Mouse (Mus musculus) common myeloid progenitor, adult 5-6 weeks (primary cell): ENCODE measurements around the gene Ttc9b. TPM values are rescaled to one million over a fixed set of nuclear protein-coding genes. Genes with fewer than 3 reads are reported as not detected.
"Not testable (repeated sequence)": the region's sequence is repeated elsewhere in the genome, so short reads cannot be mapped to it uniquely, and the experiment has no call there.

Source experiments
- ATAC-seq: replicated peaks from 2 replicates; pipeline ENCODE4 v1.8.0; 2016; ENCODE audit warnings: low read depth, mild to moderate bottlenecking, moderate TSS enrichment, inconsistent platforms; ENCODE audit not compliant: poor library complexity, severe bottlenecking
- total RNA-seq: library from RNA; stranded (forward); fragments of 200-1000, 187-1606 nt; gene quantifications from 2 replicates; pipeline ENCODE4 v1.2.3, GENCODE M21; 2017

Gene Ttc9b
- total RNA-seq, 1 experiment from 2014 or later: not detected

DNA sequence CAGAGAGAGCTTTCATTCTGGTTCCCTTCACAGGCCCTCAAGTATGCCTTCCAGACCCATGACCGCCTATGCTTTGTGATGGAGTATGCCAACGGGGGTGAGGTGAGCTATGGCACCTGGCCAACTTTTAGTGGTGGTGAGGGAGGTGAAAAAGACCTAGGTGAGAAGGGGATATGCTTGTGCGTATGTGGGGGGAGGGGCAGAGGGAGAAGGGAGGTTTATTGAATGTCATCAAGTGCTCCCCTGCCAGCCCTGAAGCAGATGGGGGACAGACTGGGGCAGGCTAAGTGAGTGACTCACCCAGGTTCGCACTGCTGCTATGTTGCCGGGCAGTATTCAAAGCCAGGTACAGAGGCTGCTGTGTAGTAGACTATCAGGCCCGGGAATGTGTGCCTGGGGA is 20.5 kb upstream of the Ttc9b start:
- ATAC-seq: no peak

DNA sequence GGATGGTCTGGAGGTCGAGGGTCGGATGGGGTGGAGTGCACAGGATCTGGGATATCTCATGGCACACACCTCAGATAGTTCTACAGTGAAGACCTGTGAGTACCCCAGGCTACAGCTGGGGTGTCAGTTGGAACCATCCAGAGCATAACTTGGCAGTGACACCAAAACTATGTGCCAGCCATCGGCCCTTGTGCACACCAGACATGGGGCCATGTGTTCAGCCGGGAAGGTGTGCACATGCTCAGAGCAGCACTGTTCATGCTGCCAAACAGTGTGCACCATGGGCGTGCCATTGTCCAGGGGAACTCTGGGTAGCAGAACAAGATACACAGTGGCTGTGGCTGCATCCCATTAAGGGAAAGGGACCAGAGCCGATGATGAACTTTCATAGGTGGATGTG is 19.0 kb upstream of the Ttc9b start:
- no peak for ATAC-seq

DNA sequence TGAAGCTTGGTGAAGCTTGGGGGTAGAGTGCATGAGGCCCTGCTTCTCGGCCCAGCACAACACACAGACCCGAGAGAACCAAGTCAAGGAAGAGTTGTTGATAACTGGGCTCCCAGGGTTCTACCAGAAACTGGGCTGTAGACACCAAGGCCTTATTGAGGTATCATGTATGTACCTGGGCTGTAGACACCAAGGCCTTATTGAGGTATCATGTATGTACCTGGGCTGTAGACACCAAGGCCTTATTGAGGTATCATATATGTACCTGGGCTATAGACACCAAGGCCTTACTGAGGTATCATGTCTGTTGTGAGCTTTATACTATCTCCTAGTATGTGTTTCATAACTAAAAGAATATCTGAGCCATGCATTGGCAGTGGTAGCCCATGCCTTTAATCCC is 18.6 kb upstream of the Ttc9b start:
- not testable (repeated sequence) for ATAC-seq

DNA sequence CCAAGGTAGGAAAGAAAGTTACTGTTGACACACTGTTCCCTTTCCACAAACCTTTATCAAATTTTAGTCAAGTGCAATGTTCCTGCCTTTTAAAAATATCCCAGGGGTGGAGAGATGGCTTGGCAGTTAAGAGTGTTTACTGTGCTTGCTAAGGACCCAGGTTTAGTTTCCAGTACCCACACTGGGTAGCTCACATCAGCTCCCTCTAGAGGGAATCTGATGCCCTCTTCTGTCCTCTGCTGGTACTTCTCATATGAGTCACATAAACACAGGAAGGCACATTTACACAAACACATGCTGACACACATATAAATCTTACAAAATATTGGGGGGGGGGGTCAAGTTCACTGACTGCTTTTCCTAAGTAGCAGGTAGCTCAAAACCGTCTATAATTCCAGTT is 9.2 kb upstream of the Ttc9b start:
- ATAC-seq: 0 out of 2 replicates have a peak, but pooled peaks have one; percentile 25

DNA sequence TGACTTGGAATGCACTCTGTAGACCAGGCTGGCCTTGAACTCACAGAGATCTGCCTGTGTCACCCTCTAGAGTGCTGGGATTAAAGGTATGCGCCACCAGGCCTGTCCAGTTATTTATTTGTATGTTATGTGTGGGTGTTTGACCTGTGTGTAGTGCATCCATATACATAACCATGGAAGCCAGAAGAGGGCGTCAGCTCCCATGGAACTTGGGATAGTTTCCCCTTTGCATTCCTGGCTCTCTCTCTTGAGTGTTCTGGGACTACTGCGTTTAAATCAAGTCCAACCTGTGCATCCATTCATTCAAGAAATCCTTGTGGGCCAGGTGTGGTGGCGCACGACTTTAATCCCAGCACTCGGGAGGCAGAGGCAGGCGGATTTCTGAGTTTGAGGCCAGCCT is 7.2 kb upstream of the Ttc9b start:
- no peak for ATAC-seq

DNA sequence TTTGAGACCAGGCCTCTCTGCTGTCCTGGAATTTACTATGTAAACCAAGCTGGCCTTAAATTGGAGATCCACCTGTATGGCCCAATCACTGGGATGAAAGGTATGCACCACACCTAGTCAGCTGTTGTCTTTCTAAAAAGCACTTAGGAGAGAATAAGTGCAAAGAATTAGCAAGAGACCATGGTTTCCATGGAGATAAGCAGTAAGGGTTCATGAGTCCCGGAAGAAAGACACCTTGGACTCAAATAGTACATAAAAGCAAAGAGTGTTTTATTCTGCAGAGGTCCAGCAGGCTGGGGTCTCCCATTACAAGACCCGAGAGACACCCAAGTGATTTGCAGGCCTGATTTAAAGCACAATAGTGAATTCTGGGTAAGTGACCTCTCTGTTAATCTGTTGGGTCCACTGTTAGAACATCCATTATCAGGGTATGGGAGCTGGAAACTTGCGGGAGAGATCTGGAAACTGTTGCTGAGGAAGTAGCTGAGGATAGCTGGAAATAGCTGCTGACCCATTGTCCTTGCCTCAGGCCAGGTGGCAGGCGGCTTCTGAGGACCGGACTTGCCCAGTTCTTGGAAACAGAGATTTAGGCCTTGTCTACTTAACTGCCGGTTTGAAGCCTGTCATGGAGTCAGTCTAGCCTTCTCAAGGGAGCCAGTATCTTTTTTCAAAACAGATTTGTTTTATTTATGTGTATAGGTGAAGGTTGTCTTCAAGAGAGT is 6.3 kb upstream of the Ttc9b start:
- no peak for ATAC-seq

DNA sequence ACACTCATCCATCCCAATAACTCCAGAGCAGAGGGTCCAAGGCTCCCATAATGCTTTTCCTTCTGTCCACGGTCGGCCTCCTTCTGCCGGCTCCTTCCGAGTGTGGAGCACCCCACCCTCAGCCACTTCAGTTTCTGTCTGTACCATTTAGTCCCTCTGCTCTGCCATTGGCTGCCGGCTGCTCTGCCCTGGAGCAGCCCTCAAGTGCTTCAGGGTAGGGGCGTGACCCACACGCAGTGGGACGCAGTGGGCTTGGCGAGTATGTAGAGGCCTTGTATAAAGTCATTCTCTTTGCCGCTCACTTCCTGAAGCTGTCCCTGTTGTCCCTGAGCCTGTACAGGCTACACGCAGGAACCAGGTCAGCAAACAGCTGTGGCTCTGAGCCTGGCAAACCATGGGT is 4.0 kb upstream of the Ttc9b start:
- ATAC-seq: no peak

DNA sequence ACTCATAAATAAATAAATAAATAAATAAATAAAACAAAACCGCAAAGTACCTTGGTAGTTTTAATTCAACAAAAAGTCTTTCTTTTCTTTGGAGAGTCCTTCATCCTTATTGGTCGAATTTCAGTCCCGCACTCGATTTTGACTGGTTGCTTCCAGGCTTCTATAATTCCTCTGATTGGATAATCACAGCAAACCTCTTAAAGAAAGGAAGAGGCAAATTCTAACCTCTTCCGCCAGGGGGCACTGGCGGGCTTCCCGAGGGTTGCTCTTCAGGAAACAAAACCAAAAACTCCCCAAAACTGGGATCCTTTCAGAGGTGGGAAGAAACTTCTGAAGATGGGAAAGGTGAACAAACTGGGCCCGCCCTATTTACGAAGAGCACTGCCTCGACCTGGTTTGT is 2.8 kb upstream of the Ttc9b start:
- peak; percentile 77 for ATAC-seq

DNA sequence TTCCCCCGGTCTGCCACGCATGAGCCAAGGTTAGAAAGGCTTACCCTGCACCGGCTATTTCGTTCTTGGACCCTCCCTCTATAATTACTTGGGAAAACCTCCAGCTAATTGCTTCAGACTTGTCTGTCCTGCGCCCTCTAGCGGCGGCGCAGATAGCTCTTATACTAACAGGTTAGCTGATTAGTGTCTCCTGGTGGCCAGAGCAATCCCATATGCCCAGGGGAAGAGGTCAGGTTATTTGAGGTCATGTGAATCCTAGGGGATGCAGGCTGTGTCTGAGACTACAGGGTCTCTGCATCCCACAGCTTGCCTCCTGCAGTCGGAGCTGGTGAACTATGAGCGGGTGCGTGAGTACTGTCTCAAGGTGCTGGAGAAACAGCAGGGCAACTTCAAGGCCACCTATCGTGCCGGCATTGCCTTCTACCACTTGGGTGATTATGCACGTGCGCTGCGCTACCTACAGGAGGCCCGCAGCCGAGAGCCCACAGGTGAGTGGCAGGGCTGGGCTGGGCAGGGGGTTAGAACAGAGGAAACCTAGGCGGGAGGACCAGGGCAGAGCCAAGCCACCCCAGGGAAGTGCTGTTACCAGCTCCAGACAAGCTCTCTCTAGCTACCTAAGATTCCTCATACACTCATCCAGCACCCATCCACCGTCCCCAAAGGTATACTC is 1.0 kb downstream of the Ttc9b start:
- ATAC-seq: peak; percentile 19; the same call in 1 of the 2 replicates

DNA sequence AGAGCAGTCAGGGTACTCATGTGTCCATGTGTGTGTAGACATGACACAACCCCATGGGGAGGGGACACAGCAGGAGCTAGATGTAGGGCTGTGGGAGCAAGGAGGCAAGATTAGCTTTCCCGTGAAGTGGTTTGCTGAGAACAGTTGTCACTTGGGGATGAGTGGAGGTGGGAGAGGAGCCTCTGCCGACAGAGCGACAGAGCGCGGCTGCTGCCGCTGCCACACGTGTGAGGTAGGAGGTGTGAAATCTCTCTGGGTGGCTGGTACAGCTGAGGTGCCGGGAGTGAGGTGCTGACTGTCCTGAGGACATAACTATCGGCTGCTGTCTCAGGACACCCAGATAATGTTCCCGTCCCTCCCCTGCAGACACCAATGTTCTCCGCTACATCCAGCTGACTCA is 1.8 kb downstream of the Ttc9b start:
- no peak for ATAC-seq

DNA sequence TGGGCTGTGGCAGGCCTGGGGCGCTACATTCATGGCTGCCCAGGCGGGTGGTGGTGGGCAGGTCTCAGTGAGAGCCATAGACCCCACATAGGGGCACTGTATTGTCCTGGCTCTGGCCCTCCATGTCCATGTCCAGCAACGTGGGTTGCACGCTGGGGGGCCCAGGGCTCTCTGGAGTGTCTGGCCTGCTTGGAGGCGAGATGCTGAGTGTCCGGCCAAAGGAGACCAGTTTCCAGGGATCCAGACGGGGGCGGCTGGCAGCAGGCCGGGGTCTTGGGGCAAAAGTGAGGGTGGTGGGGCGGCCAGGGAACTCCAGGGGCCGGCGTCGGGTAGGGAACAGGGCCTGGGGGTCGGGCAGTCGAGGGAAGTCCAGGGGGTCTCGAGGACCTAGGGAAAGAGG is 2.9 kb downstream of the Ttc9b start:
- no peak for ATAC-seq

DNA sequence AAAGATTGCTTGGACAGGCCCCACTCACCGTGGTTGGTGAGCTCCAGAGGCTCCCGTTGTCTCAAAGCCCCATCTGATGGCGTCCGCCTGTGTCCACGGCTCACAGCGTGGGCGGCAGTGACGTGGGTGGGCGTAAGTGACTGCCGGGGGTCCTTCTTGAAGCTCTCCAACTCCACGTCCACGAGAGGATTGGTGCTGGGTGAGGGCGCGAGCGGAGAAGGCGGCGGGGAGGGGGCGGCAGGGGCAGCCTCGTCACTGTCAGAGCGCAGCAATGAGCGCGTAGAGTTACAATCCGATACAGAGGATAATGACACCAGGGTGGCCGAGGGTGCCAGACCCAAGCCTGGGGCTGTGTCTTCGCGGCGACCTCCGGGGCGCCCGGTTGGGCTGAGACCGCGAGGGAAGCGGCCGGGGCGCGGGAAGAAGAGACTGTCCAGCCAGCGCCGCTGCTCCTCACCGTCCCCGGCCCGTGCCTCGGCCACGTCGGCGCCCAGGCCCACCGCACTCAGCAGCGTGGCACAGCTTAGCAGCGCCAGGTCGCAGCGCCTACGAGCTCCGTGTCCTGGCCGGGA is 4.2 kb downstream of the Ttc9b start:
- no peak for ATAC-seq

DNA sequence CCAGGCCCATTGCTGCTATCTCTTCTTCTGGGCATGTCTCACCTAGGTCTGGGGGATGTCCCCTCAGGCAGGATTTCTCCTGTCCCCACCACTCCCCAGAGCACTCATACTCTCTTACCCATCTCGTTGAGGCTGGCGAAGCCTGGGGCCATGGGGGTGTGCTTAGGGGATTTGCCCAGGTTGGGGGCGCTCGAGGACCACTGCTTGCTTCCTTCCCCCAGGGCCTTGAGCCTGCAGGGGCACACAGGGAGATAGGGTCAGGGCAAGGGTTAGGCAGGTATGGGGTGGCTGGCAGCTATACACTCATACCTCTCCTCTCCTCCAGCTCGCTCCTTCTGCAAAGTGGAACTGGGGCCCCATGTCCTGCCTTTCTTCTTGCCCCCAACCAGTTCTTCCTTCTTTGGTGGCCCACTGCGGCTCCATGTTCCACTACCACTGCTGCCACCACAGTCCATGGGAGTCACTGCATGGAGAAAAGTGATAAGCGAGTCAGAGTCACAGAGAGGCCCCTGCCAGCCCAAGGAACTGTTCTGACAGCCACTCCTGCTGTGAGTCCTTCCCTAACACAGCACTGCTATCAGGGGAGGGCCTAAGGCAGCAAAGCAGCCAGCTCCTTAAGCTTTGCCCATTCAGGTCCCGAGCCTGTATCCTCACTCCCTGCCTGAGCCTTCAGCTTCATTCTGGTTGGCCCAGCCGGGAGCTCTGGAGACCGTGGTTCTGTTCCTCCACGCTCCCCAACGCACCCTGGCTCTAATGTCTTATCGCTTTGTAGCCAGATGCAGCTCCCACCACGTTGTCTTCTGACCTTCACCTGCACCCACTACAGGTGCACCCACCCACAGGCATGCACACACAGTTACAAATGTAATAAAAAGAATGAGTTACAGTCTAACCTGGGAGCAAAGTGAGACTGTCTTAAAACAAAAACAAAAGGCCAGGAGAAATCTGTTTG is 5.3 kb downstream of the Ttc9b start:
- ATAC-seq: peak; percentile 27; the same call in 1 of the 2 replicates

DNA sequence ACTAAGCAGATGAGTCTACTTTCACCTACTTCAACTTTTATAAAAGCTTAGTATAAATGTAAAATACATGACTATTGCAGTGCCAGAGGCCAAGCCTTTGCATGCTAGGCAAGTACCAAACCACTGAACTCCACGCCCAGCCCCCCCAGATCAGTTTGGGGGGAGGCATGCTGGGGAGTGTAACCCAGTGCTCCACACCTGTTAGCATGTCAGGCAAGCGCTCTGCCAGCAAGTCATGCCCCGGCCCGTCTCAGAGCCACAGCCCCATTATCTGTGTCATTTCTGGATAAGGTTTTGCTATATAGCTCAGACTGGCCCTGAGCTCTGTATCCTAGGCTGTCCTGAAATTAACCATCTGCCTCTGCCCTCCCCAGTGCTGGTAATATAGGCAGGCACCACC is 8.3 kb downstream of the Ttc9b start:
- ATAC-seq: no peak

DNA sequence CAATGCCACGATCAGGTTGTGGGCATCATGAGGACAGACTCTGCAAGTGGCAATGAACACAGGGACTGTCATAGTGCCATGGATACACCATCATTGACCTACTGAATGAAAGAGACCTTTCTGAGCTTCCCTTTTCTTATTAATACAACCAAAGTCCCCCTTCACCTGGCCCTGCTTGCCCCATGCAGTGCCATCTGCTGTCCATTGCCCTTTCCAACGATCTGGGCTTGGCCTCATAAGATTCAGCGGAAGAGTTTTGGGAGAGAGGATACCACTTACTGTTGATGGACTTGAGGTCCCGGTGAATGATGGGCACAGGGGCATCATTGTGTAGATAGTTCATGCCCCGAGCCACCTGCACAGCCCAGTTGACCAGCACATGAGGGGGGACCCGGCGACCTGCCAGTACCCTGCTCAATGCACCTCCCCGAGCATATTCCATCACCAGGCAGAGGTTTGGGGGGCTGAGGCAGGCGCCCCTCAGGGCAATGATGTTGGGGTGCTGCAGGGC is 19.4 kb downstream of the Ttc9b start:
- no peak for ATAC-seq

DNA sequence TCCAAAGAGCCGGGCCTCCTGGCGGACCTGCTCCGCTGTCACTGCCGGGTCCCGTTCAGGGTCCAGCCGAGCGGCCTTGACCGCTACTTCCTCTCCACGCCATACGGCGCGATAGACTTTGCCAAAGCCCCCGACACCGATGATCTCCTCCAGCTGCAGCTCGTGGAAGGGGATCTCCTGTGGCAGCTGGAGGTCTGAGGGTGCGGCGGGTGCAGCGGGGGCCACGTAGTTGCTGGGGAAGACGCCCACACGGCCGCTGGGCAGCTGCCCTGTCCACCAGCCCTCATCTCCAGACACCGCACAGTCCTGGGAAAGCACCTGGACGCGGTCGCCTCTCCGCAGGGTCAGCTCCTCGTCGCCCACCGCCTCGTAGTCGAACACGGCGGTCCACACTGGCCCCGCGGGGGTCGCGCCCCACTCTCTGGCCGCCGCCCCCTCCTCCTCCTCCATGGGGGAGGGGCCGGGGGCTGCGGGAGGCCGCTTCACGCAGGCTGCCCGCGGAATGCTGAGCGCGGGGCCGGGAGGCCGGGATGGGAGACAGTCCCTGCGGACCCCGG is 19.9 kb downstream of the Ttc9b start:
- ATAC-seq: peak; percentile 33

DNA sequence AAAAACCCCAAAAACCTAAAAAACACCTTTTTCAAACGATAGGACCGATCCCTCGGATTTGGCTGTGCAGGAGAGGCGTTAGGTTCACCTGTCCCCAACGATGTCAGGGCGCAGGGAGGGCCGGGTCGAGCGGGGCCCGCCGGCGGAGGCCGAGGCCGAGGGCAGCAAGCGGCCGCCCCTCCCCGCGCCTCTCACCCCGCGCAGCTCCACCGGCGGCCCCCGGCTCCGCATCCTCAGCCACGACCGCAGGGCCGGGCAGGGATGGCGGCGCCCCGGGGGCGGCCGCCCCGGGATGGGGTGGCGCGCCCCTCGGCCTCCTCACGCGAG is 20.4 kb downstream of the Ttc9b start:
- ATAC-seq: no peak

DNA sequence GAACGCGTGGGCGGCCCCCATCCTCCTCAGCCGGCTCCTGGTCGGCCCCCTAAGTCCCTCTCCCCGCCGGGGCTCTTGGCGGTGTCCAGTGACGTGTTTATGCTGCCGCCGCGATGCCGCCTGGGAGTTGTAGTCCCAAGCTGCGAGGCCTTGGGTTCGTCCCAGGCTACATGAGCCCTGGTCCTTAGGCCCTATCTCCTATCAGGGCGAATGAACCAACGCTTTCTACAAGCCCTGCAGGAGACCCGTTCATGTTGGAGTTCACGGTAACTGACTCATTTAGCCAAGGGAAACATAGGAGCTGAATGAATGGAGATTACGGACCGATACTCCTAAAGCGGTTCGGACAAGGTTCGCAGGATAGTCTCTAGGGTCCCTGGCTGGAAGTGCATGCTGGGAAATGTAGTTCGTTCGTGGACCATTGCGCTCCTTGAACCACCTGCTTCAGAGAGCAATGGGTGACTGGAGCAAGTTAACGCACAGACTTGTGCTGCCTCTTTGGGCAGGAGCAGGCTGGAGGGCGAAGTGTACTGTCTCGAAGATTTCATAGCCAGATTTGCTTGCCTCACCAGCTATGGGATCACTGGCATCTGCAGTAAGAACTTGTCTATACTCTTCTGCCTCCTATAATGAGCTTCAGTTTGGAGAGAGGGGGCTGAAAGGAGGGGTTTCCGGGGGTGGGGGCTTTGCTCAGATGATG is 21.0 kb downstream of the Ttc9b start, which contains the start of gene Map3k10:
Gene Map3k10 (minus strand): TSS at position 77 of the 700 bp plus-strand sequence.
- ATAC-seq: peak; percentile 96

DNA sequence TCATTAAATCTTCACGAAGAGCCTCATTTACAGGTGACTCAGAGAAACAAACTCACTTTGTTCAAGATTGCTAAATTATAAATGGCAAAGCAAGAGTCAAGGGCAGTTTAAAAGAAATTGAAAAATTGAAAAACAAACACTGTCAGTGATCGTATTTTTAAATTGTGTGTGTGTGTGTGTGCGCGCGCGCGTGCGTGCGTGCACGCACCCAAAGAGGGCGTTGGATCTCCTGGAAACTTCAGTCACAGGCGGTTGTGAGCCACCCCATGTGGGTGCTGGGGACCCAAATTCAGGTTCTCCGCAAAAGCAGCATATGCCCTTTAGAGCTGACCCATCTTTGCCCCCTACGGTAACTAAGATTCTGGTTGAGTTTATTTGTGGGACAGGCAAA is 21.5 kb downstream of the Ttc9b start:
- no peak for ATAC-seq
